Mouse (Mus musculus) ovary, adult 10 weeks (tissue): Measurements from ENCODE around the gene Snx17. TPM values are rescaled to one million over a fixed set of nuclear protein-coding genes. Genes with fewer than 3 reads are reported as not detected.

Source experiments
- polyA plus RNA-seq: library from polyadenylated mRNA; stranded (reverse); fragments of 350-450 nt; fragmentation: Illumina TruSeq; extraction: RNeasy Lipid Tissue Mini Kit (QIAGEN cat#74804); gene quantifications from one replicate; pipeline ENCODE4 v1.2.3, GENCODE M21; 2014

Snx17 gene
- 57.4 TPM for polyA plus RNA-seq

DNA sequence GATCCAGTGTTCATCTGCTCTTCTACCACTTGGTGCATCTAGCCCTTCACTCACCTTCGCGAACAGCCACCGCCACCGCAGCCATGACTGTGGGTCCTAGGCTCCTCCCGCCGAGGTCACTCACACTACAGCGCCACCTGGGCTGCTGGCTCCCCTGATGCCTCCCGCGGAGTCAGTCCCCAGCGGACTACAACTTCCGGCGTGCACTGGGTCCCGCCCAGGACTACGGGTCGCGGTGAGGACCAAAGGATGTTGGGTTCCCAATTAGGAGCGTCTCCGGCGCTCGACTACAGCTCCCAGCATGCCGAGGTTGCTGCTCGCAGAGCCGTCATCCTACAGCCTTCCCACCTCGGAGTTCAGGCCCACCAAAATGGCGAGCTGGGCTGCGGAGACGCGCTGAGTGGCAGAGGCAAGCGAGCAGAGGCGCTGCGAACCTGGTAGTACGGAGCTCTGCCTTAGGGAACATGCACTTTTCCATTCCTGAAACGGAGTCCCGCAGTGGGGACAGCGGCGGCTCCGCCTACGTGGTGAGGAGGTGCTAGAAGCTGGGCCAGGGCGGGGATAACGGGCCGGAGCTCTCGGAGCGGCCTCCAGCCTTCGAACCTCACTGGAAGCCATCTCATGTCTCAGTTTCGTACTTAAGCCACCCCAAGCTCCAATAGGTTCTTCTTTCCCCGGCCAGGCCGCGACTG is at the start of gene Snx17, which contains the start of gene Eif2b4:
Gene Snx17, plus strand, starts transcription at position 289 of the 692 bp plus-strand sequence.
Gene Eif2b4, minus strand, starts transcription at position 492 of the 692 bp plus-strand sequence.

GRCm38 (mm10) chr5:31154152-31154553 is 38.9 kb upstream of the Snx17 start, which contains the start of gene Mpv17:
Gene Mpv17 (minus strand): TSS chr5:31154251.

GRCm38 (mm10) chr5:31179766-31180630 is 13.0 kb upstream of the Snx17 start, which contains the start of the genes Gm29609 and Gtf3c2:
Gene Gm29609 (minus strand): TSS chr5:31179911.
Gene Gtf3c2 (minus strand): TSS chr5:31180144.

GRCm38 (mm10) chr5:31201742-31202590 is 8.9 kb downstream of the Snx17 start, which contains the start of gene Zfp513:
Gene Zfp513 (minus strand): TSS chr5:31202303.

DNA sequence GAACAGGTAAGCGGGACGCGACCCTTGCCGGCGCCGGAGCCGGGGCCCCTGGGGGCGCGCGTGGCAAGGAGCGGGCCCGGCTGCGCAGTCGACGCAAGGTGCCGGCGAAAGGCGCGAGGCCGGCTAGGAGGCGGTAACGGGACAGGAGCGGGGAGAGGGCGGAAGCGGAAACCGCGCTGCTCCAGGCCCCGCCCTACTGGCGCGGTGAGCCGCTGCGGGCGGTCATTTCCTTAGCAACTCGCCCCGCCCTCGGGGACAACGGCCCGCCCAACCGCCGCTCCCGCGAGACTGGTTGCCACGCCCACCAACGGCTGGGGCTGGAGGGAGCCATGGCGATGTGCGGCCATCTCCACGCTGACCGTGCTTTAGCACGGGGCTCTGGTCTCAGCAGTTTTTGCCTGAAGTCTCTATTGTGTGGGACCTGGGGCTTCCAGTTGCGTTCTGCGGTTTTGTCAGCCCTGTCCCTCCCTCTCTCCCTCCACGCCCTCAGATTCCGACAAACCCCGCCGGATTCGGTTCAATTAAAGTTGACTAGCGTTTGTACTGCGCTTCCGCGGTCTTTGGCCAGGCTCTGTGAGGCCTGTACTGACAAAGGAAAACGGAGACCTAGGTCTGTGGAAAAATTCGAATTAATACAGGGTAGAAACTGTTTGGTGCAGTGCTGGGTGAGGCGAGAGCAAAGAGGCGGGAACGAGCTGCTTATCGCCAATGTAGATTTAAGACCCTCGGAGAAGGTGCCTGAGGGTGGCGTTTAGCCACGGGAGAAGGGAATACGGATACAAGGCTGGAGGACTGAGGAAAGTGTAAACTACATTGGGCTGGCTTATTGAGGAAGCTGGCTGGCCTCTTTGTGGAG is 27.6 kb downstream of the Snx17 start, which contains the start of gene Ppm1g:
Gene Ppm1g, minus strand, starts transcription at position 240 of the 856 bp plus-strand sequence.

GRCm38 (mm10) chr5:31240637-31241521 is 47.9 kb downstream of the Snx17 start, which contains the start of the genes Nrbp1 and Gm9970:
Gene Nrbp1 (plus strand): TSS chr5:31240864.
Gene Gm9970 (minus strand): TSS chr5:31241232.

Other genes with a start within 250 kb of the Snx17 start
- not detected for gene Cgref1, start 247.6 kb upstream of the Snx17 start, polyA plus RNA-seq
- 11.1 TPM for gene Preb, start 232.9 kb upstream of the Snx17 start, polyA plus RNA-seq
- 4.5 TPM for gene Tcf23, start 224.6 kb upstream of the Snx17 start, polyA plus RNA-seq
- gene Atraid, start 144.9 kb upstream of the Snx17 start, polyA plus RNA-seq: 77.8 TPM
- 1.9 TPM for gene Slc5a6, start 144.3 kb upstream of the Snx17 start, polyA plus RNA-seq
- 1.7 TPM for gene Cad, start 138.4 kb upstream of the Snx17 start, polyA plus RNA-seq
- gene Dnajc5g, start 86.9 kb upstream of the Snx17 start, polyA plus RNA-seq: 0.97 TPM
- not detected for gene Slc30a3, start 85.0 kb upstream of the Snx17 start, polyA plus RNA-seq
- gene Trim54, start 76.5 kb upstream of the Snx17 start, polyA plus RNA-seq: not detected
- gene Ucn, start 54.4 kb upstream of the Snx17 start, polyA plus RNA-seq: not detected
- gene Mpv17, start 39.0 kb upstream of the Snx17 start, polyA plus RNA-seq: 41.7 TPM
- gene Gm29609, start 13.3 kb upstream of the Snx17 start, polyA plus RNA-seq: 0.48 TPM
- gene Gtf3c2, start 13.1 kb upstream of the Snx17 start, polyA plus RNA-seq: 47.4 TPM
- 2.3 TPM for gene Eif2b4, start 203 bp downstream of the Snx17 start, polyA plus RNA-seq
- 1.5 TPM for gene Zfp513, start 9.1 kb downstream of the Snx17 start, polyA plus RNA-seq
- 30.2 TPM for gene Ppm1g, start 27.5 kb downstream of the Snx17 start, polyA plus RNA-seq
- 85.1 TPM for gene Nrbp1, start 47.6 kb downstream of the Snx17 start, polyA plus RNA-seq
- gene Gm9970, start 48.0 kb downstream of the Snx17 start, polyA plus RNA-seq: not detected
- gene Krtcap3, start 58.5 kb downstream of the Snx17 start, polyA plus RNA-seq: not detected
- 18.2 TPM for gene Ift172, start 97.9 kb downstream of the Snx17 start, polyA plus RNA-seq
- gene Fndc4, start 102.9 kb downstream of the Snx17 start, polyA plus RNA-seq: 9.6 TPM
- 0.43 TPM for gene Gckr, start 104.2 kb downstream of the Snx17 start, polyA plus RNA-seq